Mouse (Mus musculus): ENCODE data around the gene A630089N07Rik. TPM values are rescaled to one million over a fixed set of nuclear protein-coding genes. Genes with fewer than 3 reads are reported as not detected.
"Not testable (repeated sequence)": the region's sequence is repeated elsewhere in the genome, so short reads cannot be mapped to it uniquely, and the experiment has no call there.

A630089N07Rik gene
- polyA plus RNA-seq, 1 experiment from 2014 or later: 26.9 TPM

DNA sequence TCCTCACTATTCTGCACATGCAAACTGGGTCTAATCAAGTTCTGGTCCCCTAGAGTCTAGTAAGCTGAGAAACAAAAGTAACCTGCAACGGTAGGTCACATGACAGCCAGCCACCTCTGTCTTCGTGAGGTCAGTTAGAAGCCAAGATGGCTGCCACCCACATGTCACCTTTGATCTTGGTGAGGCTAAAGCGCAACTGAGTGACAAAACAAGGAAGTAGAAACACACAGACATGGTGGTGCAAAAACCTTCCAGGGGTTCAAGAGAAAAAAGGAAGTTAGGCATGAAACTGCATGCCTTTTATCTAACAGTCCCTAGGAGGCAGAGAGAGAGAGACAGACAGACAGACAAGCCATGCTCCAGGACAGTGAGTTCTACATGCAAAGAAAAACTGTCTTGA, 60.2 kb downstream of the A630089N07Rik start:
- H3K9ac ChIP-seq (ENCODE audit: low read length): no peak overlapping the region
- no peak for DNase-seq (ENCODE audit: low spot score, missing footprints)
- H3K36me3 ChIP-seq (ENCODE audit: control insufficient read depth, insufficient read depth, low read length): no peaks in the 10 kb centered on the region
- no peak overlapping the region for H3K4me2 ChIP-seq
- no peaks in the 10 kb centered on the region for H3K27me3 ChIP-seq (ENCODE audit: control insufficient read depth, insufficient read depth, low read length)
- 93% methylated on average over 3 of the region's 3 CpGs for WGBS
- no peak overlapping the region for H3K4me3 ChIP-seq (ENCODE audit: low read depth, low read length)
- ATAC-seq (ENCODE audit: low FRiP score): no peak
- H3K27ac ChIP-seq (ENCODE audit: low read depth, low read length): no peak overlapping the region
- no peaks in the 10 kb centered on the region for H3K4me1 ChIP-seq (ENCODE audit: control insufficient read depth, insufficient read depth, low read length)
- H3K9me3 ChIP-seq (ENCODE audit: control insufficient read depth, low read length): peaks cover 7% of the 10 kb centered on the region; the same call in 1 of the 2 replicates

- not testable (repeated sequence) for H3K27me3 ChIP-seq (ENCODE audit: control insufficient read depth, insufficient read depth, low read length); DNase-seq (ENCODE audit: low spot score, missing footprints); H3K9me3 ChIP-seq (ENCODE audit: control insufficient read depth, low read length); H3K27ac ChIP-seq (ENCODE audit: low read depth, low read length); H3K36me3 ChIP-seq (ENCODE audit: control insufficient read depth, insufficient read depth, low read length)
- 0% methylated on average over 8 of the region's 8 CpGs for WGBS
- Histone ChIP-seq H3K9ac (ENCODE audit: low read length) (peak overlapping the region; percentile 63), H3K4me3 (ENCODE audit: low read depth, low read length) (peak overlapping the region; percentile 50), H3K4me2 (peak overlapping the region; percentile 65), H3K4me1 (ENCODE audit: control insufficient read depth, insufficient read depth, low read length) (peaks cover 12% of the 10 kb centered on the region; the same call in 1 of the 2 replicates)
- ATAC-seq (ENCODE audit: low FRiP score): peak; percentile 83
Observed at GRCm38 (mm10) chr16:97997383-97997731, 84.9 kb downstream of the A630089N07Rik start.

GRCm38 (mm10) chr16:97996616-97997382, 85.5 kb downstream of the A630089N07Rik start, which contains the start of gene B230307C23Rik:
TSS of gene B230307C23Rik (plus strand) at chr16:97997315.
- H3K27ac ChIP-seq (ENCODE audit: low read depth, low read length): no peak within 1 kb of the TSS; the same call in none of the 2 replicates
- H3K4me3 ChIP-seq (ENCODE audit: low read depth, low read length): peak within 1 kb of the TSS; percentile 50
- ATAC-seq (ENCODE audit: low FRiP score) (peak; percentile 99), DNase-seq (ENCODE audit: low spot score, missing footprints) (peak; percentile 96)
- H3K9me3 ChIP-seq (ENCODE audit: control insufficient read depth, low read length): peaks cover 3% of the 10 kb centered on the region; the same call in 1 of the 2 replicates
- H3K4me1 ChIP-seq (ENCODE audit: control insufficient read depth, insufficient read depth, low read length): peaks cover 12% of the 10 kb centered on the region; the same call in 1 of the 2 replicates
- 1% methylated on average over 22 of the region's 22 CpGs for WGBS
- H3K36me3 ChIP-seq (ENCODE audit: control insufficient read depth, insufficient read depth, low read length): no peaks in the 10 kb centered on the region
- peak within 1 kb of the TSS; percentile 65 for H3K4me2 ChIP-seq
- H3K9ac ChIP-seq (ENCODE audit: low read length): peak within 1 kb of the TSS; percentile 63
- H3K27me3 ChIP-seq (ENCODE audit: control insufficient read depth, insufficient read depth, low read length): no peaks in the 10 kb centered on the region

GRCm38 (mm10) chr16:97995849-97996615, 86.2 kb downstream of the A630089N07Rik start:
- H3K4me3 ChIP-seq (ENCODE audit: low read depth, low read length): peak overlapping the region; percentile 50
- no peaks in the 10 kb centered on the region for H3K27me3 ChIP-seq (ENCODE audit: control insufficient read depth, insufficient read depth, low read length)
- no peak overlapping the region for H3K27ac ChIP-seq (ENCODE audit: low read depth, low read length)
- no peak for DNase-seq (ENCODE audit: low spot score, missing footprints)
- H3K36me3 ChIP-seq (ENCODE audit: control insufficient read depth, insufficient read depth, low read length): no peaks in the 10 kb centered on the region
- no peak for ATAC-seq (ENCODE audit: low FRiP score)
- H3K4me2 ChIP-seq: peak overlapping the region; percentile 65
- H3K4me1 ChIP-seq (ENCODE audit: control insufficient read depth, insufficient read depth, low read length): peaks cover 12% of the 10 kb centered on the region; the same call in 1 of the 2 replicates
- peak overlapping the region; percentile 63; the same call in 1 of the 2 replicates for H3K9ac ChIP-seq (ENCODE audit: low read length)
- H3K9me3 ChIP-seq (ENCODE audit: control insufficient read depth, low read length): peaks cover 3% of the 10 kb centered on the region; the same call in 1 of the 2 replicates
- 4% methylated on average over 1 of the region's 1 CpGs for WGBS

DNA sequence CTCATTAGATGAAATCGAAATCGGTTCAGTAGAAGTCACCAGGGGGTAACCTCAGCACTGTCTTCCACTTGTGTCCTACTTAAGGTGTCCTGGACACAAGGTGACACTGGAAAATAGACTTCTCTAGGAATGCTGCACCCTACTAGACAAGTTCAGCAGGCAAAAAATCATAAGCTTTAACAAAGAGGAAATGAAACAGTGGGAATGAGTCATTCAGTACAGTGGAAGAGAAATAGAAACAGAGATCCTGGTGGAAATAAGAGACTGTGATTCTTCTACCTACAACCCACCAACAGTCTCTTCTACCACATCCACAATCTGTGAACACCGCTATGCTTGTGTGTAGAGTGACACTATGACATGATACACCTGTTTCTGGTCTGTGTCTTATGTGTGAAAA, 89.8 kb downstream of the A630089N07Rik start:
- not testable (repeated sequence) for DNase-seq (ENCODE audit: low spot score, missing footprints); H3K4me3 ChIP-seq (ENCODE audit: low read depth, low read length); ATAC-seq (ENCODE audit: low FRiP score); H3K36me3 ChIP-seq (ENCODE audit: control insufficient read depth, insufficient read depth, low read length); H3K4me2 ChIP-seq; H3K9ac ChIP-seq (ENCODE audit: low read length); H3K27me3 ChIP-seq (ENCODE audit: control insufficient read depth, insufficient read depth, low read length); H3K27ac ChIP-seq (ENCODE audit: low read depth, low read length); H3K4me1 ChIP-seq (ENCODE audit: control insufficient read depth, insufficient read depth, low read length); H3K9me3 ChIP-seq (ENCODE audit: control insufficient read depth, low read length)
- 81% methylated on average over 3 of the region's 3 CpGs for WGBS

DNA sequence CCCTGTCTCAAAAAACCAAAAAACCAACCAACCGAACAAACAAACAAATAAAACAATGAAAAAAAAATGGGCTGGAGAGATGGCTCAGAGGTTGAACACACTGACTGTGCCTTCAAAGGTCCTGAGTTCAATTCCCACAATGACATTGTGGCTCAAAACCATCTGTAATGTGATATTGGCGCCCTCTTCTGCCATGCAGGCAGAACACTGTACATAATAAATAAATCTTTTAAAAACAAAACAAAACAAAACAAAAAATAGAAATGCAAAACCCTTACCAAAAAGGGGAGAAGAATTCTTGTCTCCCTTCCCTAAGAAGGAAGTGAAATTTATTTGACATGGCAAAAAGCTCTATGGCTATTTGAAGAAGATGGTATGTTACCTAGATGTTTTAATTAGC, 90.7 kb downstream of the A630089N07Rik start:
- no peak overlapping the region for H3K4me3 ChIP-seq (ENCODE audit: low read depth, low read length)
- H3K9me3 ChIP-seq (ENCODE audit: control insufficient read depth, low read length): no peaks in the 10 kb centered on the region
- DNase-seq (ENCODE audit: low spot score, missing footprints): no peak
- ATAC-seq (ENCODE audit: low FRiP score): no peak
- WGBS: 76% methylated on average over 2 of the region's 2 CpGs
- peaks cover 5% of the 10 kb centered on the region; the same call in 1 of the 2 replicates for H3K4me1 ChIP-seq (ENCODE audit: control insufficient read depth, insufficient read depth, low read length)
- no peaks in the 10 kb centered on the region for H3K36me3 ChIP-seq (ENCODE audit: control insufficient read depth, insufficient read depth, low read length)
- no peak overlapping the region for H3K9ac ChIP-seq (ENCODE audit: low read length)
- no peak overlapping the region for H3K27ac ChIP-seq (ENCODE audit: low read depth, low read length)
- H3K27me3 ChIP-seq (ENCODE audit: control insufficient read depth, insufficient read depth, low read length): no peaks in the 10 kb centered on the region
- H3K4me2 ChIP-seq: no peak overlapping the region

DNA sequence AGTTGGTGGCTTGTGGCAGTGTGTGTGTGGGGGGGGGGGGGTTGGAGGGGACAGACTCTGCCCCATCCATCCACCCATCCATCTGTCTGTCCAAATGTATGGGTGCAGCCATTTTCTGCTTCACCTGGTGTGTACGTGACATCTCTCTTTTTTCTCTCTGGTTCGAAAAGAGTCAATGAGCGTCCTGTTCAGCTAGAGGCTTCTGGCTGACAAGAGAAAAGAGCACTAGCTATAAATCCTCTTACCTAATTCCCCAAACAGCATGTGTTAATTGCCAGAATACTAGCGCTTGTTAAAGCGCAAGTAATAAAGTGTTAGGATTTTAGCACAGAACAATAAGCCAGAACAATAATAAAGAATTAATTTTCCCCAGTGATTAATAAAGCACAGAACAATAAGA, 97.7 kb downstream of the A630089N07Rik start:
- no peak for ATAC-seq (ENCODE audit: low FRiP score)
- 66% methylated on average over 5 of the region's 5 CpGs for WGBS
- H3K4me1 ChIP-seq (ENCODE audit: control insufficient read depth, insufficient read depth, low read length): no peaks in the 10 kb centered on the region

GRCm38 (mm10) chr16:97981362-97981761, 100.9 kb downstream of the A630089N07Rik start:
- DNase-seq (ENCODE audit: low spot score, missing footprints) (no peak), ATAC-seq (ENCODE audit: low FRiP score) (no peak)
- Histone ChIP-seq H3K27me3 (ENCODE audit: control insufficient read depth, insufficient read depth, low read length) (no peaks in the 10 kb centered on the region), H3K4me3 (ENCODE audit: low read depth, low read length) (no peak overlapping the region), H3K36me3 (ENCODE audit: control insufficient read depth, insufficient read depth, low read length) (no peaks in the 10 kb centered on the region), H3K9me3 (ENCODE audit: control insufficient read depth, low read length) (no peaks in the 10 kb centered on the region), H3K4me1 (ENCODE audit: control insufficient read depth, insufficient read depth, low read length) (no peaks in the 10 kb centered on the region), H3K4me2 (no peak overlapping the region), H3K27ac (ENCODE audit: low read depth, low read length) (no peak overlapping the region), H3K9ac (ENCODE audit: low read length) (no peak overlapping the region)
- WGBS: 81% methylated on average over 1 of the region's 1 CpGs

More for the DNA sequence above, 97.7 kb downstream of the A630089N07Rik start:
- H3K9me3 ChIP-seq (ENCODE audit: control insufficient read depth, low read length): no peaks in the 10 kb centered on the region
- H3K4me3 ChIP-seq (ENCODE audit: low read depth, low read length): no peak overlapping the region
- no peaks in the 10 kb centered on the region for H3K36me3 ChIP-seq (ENCODE audit: control insufficient read depth, insufficient read depth, low read length)
- no peak overlapping the region for H3K9ac ChIP-seq (ENCODE audit: low read length)
- no peaks in the 10 kb centered on the region for H3K27me3 ChIP-seq (ENCODE audit: control insufficient read depth, insufficient read depth, low read length)
- H3K4me2 ChIP-seq: no peak overlapping the region
- no peak for DNase-seq (ENCODE audit: low spot score, missing footprints)
- H3K27ac ChIP-seq (ENCODE audit: low read depth, low read length): no peak overlapping the region

DNA sequence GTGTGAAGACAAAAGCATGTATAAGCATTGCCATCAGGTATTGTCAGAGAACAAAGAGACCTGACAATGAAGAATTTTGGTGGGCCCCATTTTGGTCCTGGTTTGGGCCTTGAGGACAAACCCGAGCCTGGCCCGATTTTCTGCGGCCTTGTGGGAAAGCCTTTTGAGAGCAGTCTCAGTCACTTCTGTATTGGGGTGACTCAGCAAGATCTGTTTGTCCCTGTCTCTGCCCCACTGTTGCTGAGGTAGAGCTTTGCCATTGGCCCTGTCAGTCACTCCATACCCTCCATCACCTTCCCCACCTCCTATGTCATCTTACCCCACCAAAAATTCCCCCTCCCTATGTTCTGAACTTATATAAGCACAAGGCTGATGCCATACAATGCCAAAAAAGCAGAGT, 104.5 kb downstream of the A630089N07Rik start:
- 86% methylated on average over 3 of the region's 3 CpGs for WGBS
- Histone ChIP-seq H3K9me3 (ENCODE audit: control insufficient read depth, low read length) (no peaks in the 10 kb centered on the region), H3K4me2 (no peak overlapping the region), H3K4me3 (ENCODE audit: low read depth, low read length) (no peak overlapping the region), H3K27me3 (ENCODE audit: control insufficient read depth, insufficient read depth, low read length) (no peaks in the 10 kb centered on the region), H3K36me3 (ENCODE audit: control insufficient read depth, insufficient read depth, low read length) (no peaks in the 10 kb centered on the region), H3K27ac (ENCODE audit: low read depth, low read length) (no peak overlapping the region), H3K4me1 (ENCODE audit: control insufficient read depth, insufficient read depth, low read length) (no peaks in the 10 kb centered on the region), H3K9ac (ENCODE audit: low read length) (no peak overlapping the region)
- no peak for DNase-seq (ENCODE audit: low spot score, missing footprints)
- ATAC-seq (ENCODE audit: low FRiP score): no peak
